Mouse (Mus musculus) gastrocnemius, adult 2 months (tissue): Measurements from ENCODE around the gene Mapk12. TPM values are rescaled to one million over a fixed set of nuclear protein-coding genes. Genes with fewer than 3 reads are reported as not detected.

Experiments
- DNase-seq: peaks from one replicate; pipeline ENCODE4 v3.0.0; 2022
- H3K27ac ChIP-seq: fragments of 200-600 bp; 2 replicates; pipeline ENCODE4 v1.8.1; 2022; ENCODE audit warnings: mild to moderate bottlenecking
- H3K4me3 ChIP-seq: fragments of 200-600 bp; 2 replicates; pipeline ENCODE4 v1.8.1; 2022; ENCODE audit warnings: mild to moderate bottlenecking, moderate library complexity
- CTCF ChIP-seq: fragments of 200-600 bp; IDR thresholded peaks from 2 replicates; pipeline ENCODE4 v1.8.1; 2022; ENCODE audit warnings: antibody characterized with exemption, mild to moderate bottlenecking, moderate library complexity
- intact Hi-C: fragments of 180-260 bp; cut with DNase I; formaldehyde crosslinking; loops from one replicate; pipeline ENCODE4 v1.15.1; 2025
- long read RNA-seq, 2 experiments: library from polyadenylated mRNA; stranded (forward); transcript quantifications; one replicate each; pipeline ENCODE4 v2.0.0; 2021
- total RNA-seq, 2 experiments: library from RNA; stranded (reverse); gene quantifications; 2 replicates each; pipeline ENCODE4 v1.2.3; 2021

Mapk12 gene
- 100 to 1,000 TPM; 128 TPM for total RNA-seq
- long read RNA-seq, experiment 1, transcript Mapk12-203 (11 exons, 1,928 nt) = minor isoform, 16 of 168 reads
- long read RNA-seq, experiment 1, transcript Mapk12-201 (12 exons, 1,808 nt) = major isoform, 70 of 168 reads
- long read RNA-seq, experiment 1, partial matches to known transcripts = 43 of 168 reads
- long read RNA-seq, experiment 1, other reads (novel, unspliced or antisense) = 33 of 168 reads
- long read RNA-seq, experiment 2, transcript Mapk12-203 (11 exons, 1,928 nt) = minor isoform, 18 of 180 reads
- long read RNA-seq, experiment 2, transcript Mapk12-201 (12 exons, 1,808 nt) = major isoform, 95 of 180 reads
- long read RNA-seq, experiment 2, partial matches to known transcripts = 36 of 180 reads
- long read RNA-seq, experiment 2, other reads (novel, unspliced or antisense) = 31 of 180 reads

DNA sequence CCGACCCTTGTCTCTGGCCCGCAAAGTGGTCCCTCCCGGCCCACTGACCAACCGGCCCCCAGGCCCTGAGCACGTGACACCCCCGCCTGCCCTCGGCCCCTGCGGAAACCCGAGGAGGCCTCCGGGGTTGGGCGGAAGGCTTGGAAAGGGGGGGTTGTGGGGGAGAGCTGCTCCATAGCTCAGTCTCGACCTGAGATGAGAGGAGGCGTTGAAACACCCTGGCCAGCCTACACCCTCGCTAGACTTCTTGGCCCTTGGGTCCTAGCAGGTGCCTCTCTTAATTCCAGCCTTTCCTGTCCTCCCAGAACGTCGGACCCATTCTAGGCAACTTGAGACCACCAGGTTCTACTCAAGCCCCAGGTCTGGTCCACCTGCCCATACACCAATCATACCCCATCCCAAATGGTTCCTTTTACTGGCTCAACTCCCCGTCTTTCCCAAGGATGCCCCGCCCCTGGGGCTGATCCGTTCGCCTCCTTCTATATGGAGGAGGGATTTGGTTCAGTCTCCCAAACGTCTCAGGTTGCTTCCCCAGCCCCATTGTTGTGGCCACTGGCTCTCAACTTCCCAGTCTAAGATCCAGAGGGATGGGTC, at the start of gene Mapk12:
Mapk12 (minus strand) TSS at position 45 of the 594 bp plus-strand sequence.
- DNase-seq = peak; percentile 93
- Histone ChIP-seq H3K4me3 (peak within 1 kb of the TSS; percentile 96), H3K27ac (peak within 1 kb of the TSS; percentile 99)
- TF ChIP-seq CTCF = no peak
- intact Hi-C loops = loop anchor here (5.0 kb wide), 1 partner anchor 57 kb away; the partner anchor contains the start of gene Dennd6b

DNA sequence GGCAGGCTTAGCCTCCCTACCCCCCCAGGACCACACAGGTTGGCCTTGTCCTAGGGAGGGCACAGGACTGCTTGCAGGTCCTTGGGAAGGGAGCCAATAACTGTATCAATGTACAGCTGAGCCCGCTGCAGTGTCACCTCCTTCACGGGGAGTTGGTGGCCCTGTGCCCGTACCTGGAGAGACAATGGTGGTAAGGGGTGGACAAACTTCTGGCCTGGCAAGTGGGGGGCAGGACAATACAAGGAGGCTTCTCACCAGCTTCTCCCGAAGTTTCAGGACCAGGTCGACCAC, 44.4 kb upstream of the Mapk12 start:
- TF ChIP-seq CTCF = no peak
- intact Hi-C loops = no loop called here
- H3K4me3 ChIP-seq = no peak overlapping the region
- H3K27ac ChIP-seq = no peak overlapping the region
- DNase-seq = peak; percentile 18

DNA sequence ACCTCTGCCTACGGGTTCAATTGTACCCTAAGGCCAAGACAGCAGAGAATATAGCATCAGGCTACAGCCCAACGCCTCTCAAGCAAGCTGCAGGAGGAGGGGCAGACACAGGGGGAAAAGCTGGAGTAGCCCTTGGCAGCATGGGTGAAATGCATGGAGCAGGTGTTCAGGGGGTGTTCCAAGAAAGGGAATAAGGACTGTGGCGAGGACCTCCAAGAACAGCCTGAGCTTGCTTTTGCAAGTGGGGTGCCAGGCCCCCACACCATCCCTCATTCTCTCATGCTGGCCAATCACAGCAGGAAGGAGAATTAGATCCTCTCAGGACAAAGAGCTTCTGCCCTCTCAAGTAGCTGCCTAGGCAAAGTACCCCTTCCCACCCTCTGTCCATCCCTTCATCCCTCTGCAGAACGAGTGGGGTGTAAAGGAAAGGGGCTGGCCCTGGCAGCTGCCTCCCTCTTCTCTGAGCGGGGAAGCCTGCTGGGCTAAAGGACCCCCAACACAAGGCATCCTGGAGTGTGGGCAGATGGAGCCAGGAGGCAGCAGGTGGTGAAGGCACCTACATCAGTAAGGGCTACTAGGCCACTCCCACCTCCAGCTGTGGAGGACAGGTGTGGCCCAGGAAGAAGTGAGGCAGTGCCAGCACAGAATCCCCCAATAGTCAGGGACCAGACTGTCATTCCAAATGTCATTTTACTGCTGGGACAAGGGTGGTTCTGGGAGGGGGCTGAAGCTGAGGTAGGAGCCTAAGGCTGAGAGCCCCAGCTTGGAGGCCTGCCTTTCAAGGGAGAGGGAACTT, 43.8 kb upstream of the Mapk12 start:
- no peak for TF ChIP-seq CTCF
- no peak overlapping the region for H3K27ac ChIP-seq
- peak; percentile 7 for DNase-seq
- no peak overlapping the region for H3K4me3 ChIP-seq
- intact Hi-C loops = no loop called here

DNA sequence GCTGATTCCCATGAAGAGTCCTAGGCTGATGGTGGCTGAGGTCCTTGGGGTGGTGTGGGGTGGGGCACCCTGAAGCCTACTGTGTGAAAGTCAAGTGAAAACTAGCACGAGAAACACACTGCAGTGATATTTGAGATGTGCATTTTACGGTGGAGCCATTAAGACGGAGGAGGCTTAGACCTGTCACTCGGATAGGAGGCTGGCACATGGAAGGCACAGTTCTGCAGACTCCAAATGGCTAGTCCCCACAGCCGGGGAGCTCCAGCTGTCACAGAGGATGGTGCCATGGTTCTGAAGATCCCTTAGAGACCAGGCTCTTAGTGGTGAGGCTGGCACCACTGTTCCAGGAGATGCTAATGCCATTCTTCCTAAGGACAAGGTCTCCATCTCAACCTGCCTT, 42.3 kb upstream of the Mapk12 start:
- intact Hi-C loops = no loop called here

DNA sequence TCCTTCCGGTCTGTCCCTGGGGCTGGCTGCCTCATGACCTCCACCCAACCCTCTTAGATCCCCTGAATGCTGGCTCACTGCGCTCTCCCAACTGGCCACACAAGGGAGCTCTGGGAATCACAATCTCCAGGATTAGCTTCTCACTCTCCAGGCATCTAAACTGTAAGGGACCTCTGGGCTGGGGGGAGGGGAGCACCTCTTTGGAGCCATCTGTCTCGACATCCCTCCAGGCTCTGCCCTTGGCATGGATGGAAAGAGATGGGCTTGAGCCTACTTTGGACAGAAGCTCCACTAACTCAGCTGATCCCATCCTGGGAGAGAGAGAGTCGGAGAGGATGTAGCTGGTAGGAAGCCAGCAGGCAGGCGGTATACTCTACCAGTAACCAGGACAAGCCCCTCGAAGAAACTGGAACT, 41.8 kb upstream of the Mapk12 start:
- intact Hi-C loops = no loop called here
- peak; percentile 13; the same call in 1 of the 2 replicates for TF ChIP-seq CTCF
- Histone ChIP-seq H3K4me3 (no peak overlapping the region), H3K27ac (peak overlapping the region; percentile 86)
- DNase-seq = peak; percentile 54

More for the DNA sequence above, 42.3 kb upstream of the Mapk12 start:
- TF ChIP-seq CTCF = no peak
- Histone ChIP-seq H3K27ac (peak overlapping the region; percentile 86; the same call in 1 of the 2 replicates), H3K4me3 (no peak overlapping the region)
- peak; percentile 13 for DNase-seq

DNA sequence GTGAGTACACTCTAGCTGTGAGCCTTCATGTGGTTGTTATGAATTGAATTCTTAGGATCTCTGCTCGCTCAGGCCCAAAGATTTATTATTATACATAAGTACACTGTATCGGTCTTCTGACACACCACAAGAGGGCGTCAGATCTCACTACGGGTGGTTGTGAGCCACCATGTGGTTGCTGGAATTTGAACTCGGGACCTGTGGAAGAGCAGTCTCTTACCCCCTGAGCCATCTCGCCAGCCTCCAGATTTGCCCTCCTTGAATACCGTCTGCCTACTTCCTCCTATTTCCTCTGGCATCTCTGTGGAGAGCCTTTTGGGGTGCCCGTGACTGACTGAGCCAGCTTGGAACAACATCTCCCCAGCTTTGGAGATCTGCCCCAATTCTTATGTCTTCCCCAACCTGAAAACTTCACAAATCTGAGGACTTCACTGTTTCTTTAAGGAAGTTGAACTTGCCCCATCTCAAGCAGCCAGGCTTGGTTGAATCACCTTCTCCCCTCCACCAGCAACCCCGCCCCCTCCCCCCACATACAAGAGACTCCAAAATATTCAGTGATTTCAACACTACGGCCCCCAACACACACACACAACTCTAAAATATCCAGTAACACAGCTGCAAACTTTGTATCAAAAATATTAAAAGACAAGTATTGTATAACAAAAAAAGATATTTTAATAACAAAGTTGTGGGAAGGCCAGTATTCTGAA, 41.2 kb upstream of the Mapk12 start:
- TF ChIP-seq CTCF = peak; percentile 29; the same call in 1 of the 2 replicates
- peak overlapping the region; percentile 86 for H3K4me3 ChIP-seq
- peak; percentile 20 for DNase-seq
- peak overlapping the region; percentile 86 for H3K27ac ChIP-seq
- intact Hi-C loops = no loop called here

DNA sequence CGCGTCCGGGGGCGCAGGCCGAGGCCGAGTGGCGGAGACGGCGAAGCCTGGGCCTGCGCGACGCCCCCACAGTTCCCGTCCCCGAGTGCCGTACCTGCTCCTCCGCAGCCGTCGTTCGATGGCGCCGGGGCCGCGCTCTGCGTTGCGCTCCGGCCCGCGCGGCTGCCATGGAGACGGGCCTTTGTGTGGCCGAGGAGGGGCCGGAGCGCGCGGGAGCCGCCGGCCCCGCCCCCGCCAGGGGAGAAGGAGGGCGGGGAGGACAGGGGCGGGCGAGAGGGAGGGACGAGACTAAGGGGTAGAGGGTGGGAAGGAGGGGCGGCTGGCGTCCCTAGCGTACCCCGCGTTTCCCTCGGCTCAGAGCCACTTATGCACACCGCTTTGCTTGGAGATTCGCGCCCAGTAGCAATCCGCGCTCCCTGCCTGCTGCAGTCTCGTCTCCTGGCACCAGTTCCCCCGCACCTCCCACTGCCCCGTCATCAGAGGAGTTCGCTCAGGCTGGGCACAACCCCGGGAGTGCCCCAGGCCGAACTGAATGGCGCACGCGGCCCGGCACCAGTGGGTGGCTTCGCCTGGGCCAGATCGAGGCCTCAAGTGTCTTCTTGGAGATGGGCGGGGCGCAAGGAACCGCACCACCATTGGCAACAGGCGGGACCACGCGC, 40.2 kb upstream of the Mapk12 start, which contains the start of gene Plxnb2:
Plxnb2 (minus strand) TSS at position 218 of the 659 bp plus-strand sequence.
- intact Hi-C loops = no loop called here
- Histone ChIP-seq H3K27ac (peak within 1 kb of the TSS; percentile 86), H3K4me3 (peak within 1 kb of the TSS; percentile 86)
- TF ChIP-seq CTCF = no peak
- peak; percentile 86 for DNase-seq

DNA sequence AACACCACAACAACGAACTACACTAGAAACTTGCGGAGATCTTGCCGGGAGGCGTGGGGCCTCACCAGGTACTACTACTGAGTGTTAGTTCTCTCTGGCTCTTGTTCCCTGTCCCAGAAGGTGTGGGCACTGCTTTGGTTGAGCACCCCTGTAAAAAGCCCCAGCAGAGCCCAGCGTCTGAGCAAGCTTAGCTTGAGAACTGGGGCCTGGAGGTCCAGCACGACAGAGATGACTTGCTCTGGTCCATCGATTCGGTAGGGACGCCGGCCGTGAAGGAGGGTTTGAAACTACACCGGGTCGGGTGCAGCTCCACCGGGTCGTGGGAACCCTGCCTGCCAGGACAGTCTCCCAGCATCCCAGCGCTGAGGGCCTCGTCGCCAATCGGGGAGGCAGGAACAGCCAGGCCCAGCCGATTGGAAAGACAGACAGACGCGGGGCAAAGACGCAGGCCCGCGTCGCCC, 39.6 kb upstream of the Mapk12 start:
- TF ChIP-seq CTCF = no peak
- peak; percentile 44 for DNase-seq

DNA sequence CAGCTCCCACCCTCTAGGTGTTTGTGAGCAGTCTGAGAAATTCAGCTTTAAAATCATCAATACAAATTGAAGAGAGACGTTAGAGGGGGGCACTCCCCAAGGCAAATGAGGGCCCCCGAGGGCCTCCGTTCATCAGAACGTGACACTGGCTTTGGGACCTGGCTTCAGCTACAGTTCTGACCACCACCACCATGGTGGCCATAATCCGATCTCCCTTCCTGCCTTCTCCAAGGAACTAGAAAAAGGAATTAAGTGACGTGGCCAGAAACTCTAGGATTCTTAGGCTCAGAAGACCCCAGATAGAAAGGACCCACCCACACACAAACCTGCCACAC, 39.1 kb upstream of the Mapk12 start:
- peak; percentile 9 for DNase-seq
- intact Hi-C loops = no loop called here
- TF ChIP-seq CTCF = no peak
- peak overlapping the region; percentile 86 for H3K4me3 ChIP-seq
- peak overlapping the region; percentile 86 for H3K27ac ChIP-seq

More for the DNA sequence above, 39.6 kb upstream of the Mapk12 start:
- intact Hi-C loops = no loop called here
- peak overlapping the region; percentile 86 for H3K27ac ChIP-seq
- peak overlapping the region; percentile 86 for H3K4me3 ChIP-seq

DNA sequence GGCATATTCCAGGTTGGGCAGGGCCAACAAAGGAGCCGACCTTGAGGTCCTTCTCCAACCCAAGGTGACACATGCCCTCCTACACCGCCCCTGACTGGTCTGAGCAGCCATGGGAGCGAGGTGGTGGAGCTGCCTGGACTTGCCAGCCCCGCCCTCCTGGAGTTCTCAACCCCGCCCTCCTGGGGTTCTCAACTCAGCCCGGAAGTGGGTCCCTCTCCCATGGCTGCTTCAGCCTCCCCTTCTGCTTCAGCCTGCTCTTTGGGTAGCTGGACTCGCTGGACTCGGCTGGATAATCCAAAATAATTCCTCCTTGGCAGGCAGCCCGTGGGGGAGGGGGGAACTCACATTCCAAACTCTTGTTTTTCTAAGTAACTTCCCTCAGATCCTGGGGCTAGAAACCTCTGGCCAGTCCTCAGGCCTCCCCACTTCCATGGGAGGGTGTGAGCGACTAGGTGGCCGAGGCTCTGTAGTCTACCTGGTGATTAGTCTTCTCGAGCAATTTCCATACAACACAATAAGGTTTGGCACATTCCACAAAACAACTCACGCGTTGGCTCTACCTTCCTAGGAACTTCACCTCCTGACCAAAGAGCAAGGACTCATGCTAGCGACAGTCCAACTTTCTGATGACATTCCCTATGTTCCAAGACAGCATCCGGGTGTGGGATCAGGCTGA, 38.6 kb upstream of the Mapk12 start:
- peak overlapping the region; percentile 86 for H3K27ac ChIP-seq
- peak; percentile 77 for DNase-seq
- TF ChIP-seq CTCF = no peak
- H3K4me3 ChIP-seq = peak overlapping the region; percentile 86
- intact Hi-C loops = no loop called here

DNA sequence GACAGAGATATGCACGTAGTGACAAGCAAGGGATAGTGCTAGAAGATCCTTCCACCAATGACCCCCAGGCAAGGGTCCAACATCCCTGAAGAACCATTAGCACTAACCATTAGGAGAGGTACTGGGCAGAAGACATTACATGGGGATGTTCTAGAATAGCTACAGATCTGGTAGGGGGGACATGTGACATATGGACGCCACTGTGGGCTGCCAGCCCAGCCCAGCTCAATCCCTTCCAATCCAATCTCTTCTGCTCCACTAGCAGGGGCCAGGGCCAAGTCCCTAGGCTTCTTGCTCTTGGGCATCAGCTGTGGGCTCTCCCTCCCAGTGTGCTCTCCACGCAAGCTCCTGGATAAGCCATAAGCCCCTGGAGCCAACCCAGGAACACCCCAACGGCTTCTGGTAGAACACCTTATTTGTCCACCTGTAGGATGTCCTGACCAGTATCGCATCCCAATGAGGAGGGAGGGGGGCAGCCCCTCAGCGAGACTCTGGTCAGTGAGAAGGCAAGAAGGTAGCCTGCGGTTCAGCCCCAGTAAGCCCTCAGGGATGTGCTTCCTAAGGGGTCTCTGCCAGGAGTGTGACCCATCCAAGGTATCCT, 37.9 kb upstream of the Mapk12 start:
- intact Hi-C loops = no loop called here
- H3K4me3 ChIP-seq = peak overlapping the region; percentile 86
- H3K27ac ChIP-seq = peak overlapping the region; percentile 86
- peak; percentile 18 for DNase-seq
- no peak for TF ChIP-seq CTCF
